In the genomic region with DNA sequence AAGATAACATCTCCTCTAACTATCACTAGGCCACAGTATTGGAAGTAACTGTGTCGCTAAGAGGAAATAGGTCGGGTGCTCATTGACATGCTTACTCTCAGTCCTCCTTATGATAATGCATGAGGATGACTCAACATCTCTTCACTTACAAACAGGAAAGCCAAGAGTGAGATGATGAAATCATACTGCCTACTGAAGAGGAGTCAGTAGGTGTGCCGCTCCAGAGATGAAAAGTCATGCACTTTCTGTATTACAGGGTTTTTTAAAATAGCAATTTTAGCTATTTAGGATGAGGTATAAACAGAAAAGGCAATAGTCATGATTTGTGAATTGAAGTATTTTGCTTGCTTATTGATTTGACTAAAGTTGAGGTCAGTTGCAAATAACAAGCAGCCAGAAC, we compare ENCODE assay signal across 23 mouse cellular contexts.
DNase-seq lines count a peak whose midpoint lies in the region; ATAC-seq and TF ChIP-seq lines count a peak whose summit lies in the region.
"Had no signal": no experiment of that assay in that cellular context is flagged by ENCODE, and none has a peak within 500 bp of the region (broad histone marks: within the 10 kb centered on the region; RNA-seq: fewer than 3 reads in every experiment).

No protein-coding gene starts in this region.

- TF ChIP-seq CTCF in CH12.LX (conservative IDR thresholded peaks at IDR 0.05 in 1 of 2, IDR thresholded peaks at IDR 0.05 in 1 of 2; ENCODE audit: low read depth in 2 of 2, low read length in 2 of 2) = no peak
- no peak for TF ChIP-seq CTCF in kidney, adult 2 months (conservative IDR thresholded peaks at IDR 0.05; ENCODE audit: insufficient read depth, insufficient read length, low read depth, low read length)

- H3K4me1 ChIP-seq in CH12.LX (ENCODE audit: control insufficient read depth in 1 of 2, insufficient read depth in 2 of 2) = peaks cover 5 to 22% of the 10 kb centered on the region in 2 experiments; a peak in 3 of 4 replicates
- no peaks in the 10 kb centered on the region; the same call in 1 of the 2 replicates for H3K4me1 ChIP-seq in kidney, adult 2 months (ENCODE audit: control insufficient read depth, insufficient read depth, low read length)
- peaks cover 6% of the 10 kb centered on the region for H3K4me1 ChIP-seq in heart, embryonic 11.5 days (ENCODE audit: control insufficient read depth, insufficient read depth, low read length)
- H3K4me1 ChIP-seq: embryonic facial prominence, embryonic 15.5 days; lung, embryonic 15.5 days; megakaryocyte, embryonic 14.5 days had no signal

- WGBS in kidney, adult 2 months = 76% methylated on average over 3 of the region's 3 CpGs
- 81% methylated on average over 3 of the region's 3 CpGs for WGBS in heart, embryonic 11.5 days (ENCODE audit: insufficient replicate concordance)

- intact Hi-C loops in left cerebral cortex, postnatal 4 days (cut with DNase I) = no loop called here

- in situ Hi-C loops in CH12.LX (cut with MboI; ENCODE audit: low pct_ligation_motif_present, low pct_unique_long_range_greater_than_20kb, low sequenced_read_pairs) = no loop called here

- DNase-seq in 416B (ENCODE audit: low read depth) (peak; percentile 51), CH12.LX (ENCODE audit: extremely low read depth) (peak; percentile 71)
- DNase-seq in kidney, adult 2 months = no peak
- DNase-seq in left cerebral cortex, postnatal 4 days = no peak
- DNase-seq: adrenal gland, adult 8-10 months; cerebellum, adult 11-12 months; cerebellum, postnatal 14 days; forebrain, postnatal 0 days; gastrocnemius, adult 2 months; heart, adult 11 months; layer of hippocampus, postnatal 36 days had no signal

- dilution Hi-C loops in CH12.LX (cut with MboI; ENCODE audit: extremely low pct_ligation_motif_present, extremely low pct_unique_long_range_greater_than_20kb, low sequenced_read_pairs) = no loop called here

- no peak overlapping the region for H3K27ac ChIP-seq in CH12.LX (ENCODE audit: insufficient read depth, low read depth)
- H3K27ac ChIP-seq in kidney, adult 2 months (ENCODE audit: insufficient read depth, low read depth, low read length) = no peak overlapping the region
- no peak overlapping the region for H3K27ac ChIP-seq in heart, embryonic 11.5 days (ENCODE audit: low read depth, low read length)
- H3K27ac ChIP-seq: embryonic facial prominence, embryonic 15.5 days; forebrain, embryonic 10.5 days; gastrocnemius, adult 2 months; heart, embryonic 15.5 days; limb, embryonic 15.5 days; lung, embryonic 15.5 days; stomach, postnatal 0 days had no signal

- TF ChIP-seq RAD21 in CH12.LX (IDR thresholded peaks at IDR 0.05; ENCODE audit: low read depth, low read length) = no peak

- H3K27me3 ChIP-seq in CH12.LX (replicated peaks) = no peaks in the 10 kb centered on the region
- no peaks in the 10 kb centered on the region for H3K27me3 ChIP-seq in kidney, adult 2 months (replicated peaks; ENCODE audit: control insufficient read depth, insufficient read depth, low read length)
- H3K27me3 ChIP-seq in heart, embryonic 11.5 days (ENCODE audit: control insufficient read depth, insufficient read depth, low read length) = no peaks in the 10 kb centered on the region
- H3K27me3 ChIP-seq: embryonic facial prominence, embryonic 15.5 days; heart, embryonic 15.5 days; limb, embryonic 15.5 days; lung, embryonic 15.5 days; megakaryocyte, embryonic 14.5 days had no signal

- no peak overlapping the region; the same call in 1 of the 2 replicates for H3K4me2 ChIP-seq in CH12.LX (ENCODE audit: insufficient read depth, low read depth, poor library complexity, severe bottlenecking)
- no peak overlapping the region for H3K4me2 ChIP-seq in heart, embryonic 11.5 days
- H3K4me2 ChIP-seq: embryonic facial prominence, embryonic 15.5 days; heart, embryonic 15.5 days; limb, embryonic 15.5 days; lung, embryonic 15.5 days had no signal

- no peak overlapping the region; the same call in 1 of the 2 replicates for H3K9ac ChIP-seq in CH12.LX (ENCODE audit: insufficient read depth, low read depth)
- H3K9ac ChIP-seq in heart, embryonic 11.5 days (ENCODE audit: low read depth, low read length) = no peak overlapping the region
- H3K9ac ChIP-seq: embryonic facial prominence, embryonic 15.5 days; forebrain, postnatal 0 days; heart, embryonic 15.5 days; limb, embryonic 15.5 days; lung, embryonic 15.5 days had no signal

- H3K79me2 ChIP-seq in CH12.LX (replicated peaks; ENCODE audit: control insufficient read depth, extremely low read depth, insufficient read depth, poor library complexity, severe bottlenecking) = no peaks in the 10 kb centered on the region

- H3K36me3 ChIP-seq in CH12.LX (replicated peaks in 1 of 2; ENCODE audit: control insufficient read depth in 1 of 2, insufficient read depth in 1 of 2, low read length in 1 of 2) = no peaks in the 10 kb centered on the region
- H3K36me3 ChIP-seq in kidney, adult 2 months (ENCODE audit: control insufficient read depth, insufficient read depth, low read length) = no peaks in the 10 kb centered on the region
- H3K36me3 ChIP-seq in heart, embryonic 11.5 days (ENCODE audit: control insufficient read depth, insufficient read depth, low read length) = no peaks in the 10 kb centered on the region
- H3K36me3 ChIP-seq: embryonic facial prominence, embryonic 15.5 days; forebrain, embryonic 10.5 days; heart, embryonic 15.5 days; limb, embryonic 15.5 days; lung, embryonic 15.5 days had no signal

- peak; percentile 62; the same call in 1 of the 2 replicates for ATAC-seq in common myeloid progenitor, adult 5-6 weeks (replicated peaks; ENCODE audit: low read depth, poor library complexity, severe bottlenecking)
- peak; percentile 88 for ATAC-seq in megakaryocyte progenitor cell, adult 5-6 weeks (replicated peaks; ENCODE audit: poor library complexity)
- no peak for ATAC-seq in heart, embryonic 11.5 days (replicated peaks; ENCODE audit: insufficient number of reproducible peaks, low FRiP score, low TSS enrichment)
- ATAC-seq: forebrain, postnatal 0 days; hindbrain, embryonic 16.5 days; intestine, postnatal 0 days had no signal

- no peak; the same call in none of the 2 replicates for TF ChIP-seq EP300 in CH12.LX (IDR thresholded peaks at IDR 0.05; ENCODE audit: low read length)

- H3K4me3 ChIP-seq in CH12.LX (replicated peaks in 1 of 3; ENCODE audit: low read depth in 2 of 3, low read length in 2 of 3, poor library complexity in 1 of 3) = no peak overlapping the region
- H3K4me3 ChIP-seq in kidney, adult 2 months (ENCODE audit: insufficient read depth, low read depth, low read length) = no peak overlapping the region
- H3K4me3 ChIP-seq in heart, embryonic 11.5 days (ENCODE audit: low read depth, low read length) = no peak overlapping the region
- H3K4me3 ChIP-seq: embryonic facial prominence, embryonic 15.5 days; forebrain, embryonic 10.5 days; gastrocnemius, adult 2 months; heart, embryonic 15.5 days; limb, embryonic 15.5 days; lung, embryonic 15.5 days; megakaryocyte, embryonic 14.5 days had no signal

- no peak for TF ChIP-seq POLR2A in CH12.LX (IDR thresholded peaks at IDR 0.05; ENCODE audit: low read depth, low read length)
- TF ChIP-seq POLR2A in kidney, adult 2 months (IDR thresholded peaks at IDR 0.05; ENCODE audit: low read depth, low read length) = no peak

- no peaks in the 10 kb centered on the region for H3K9me3 ChIP-seq in CH12.LX (replicated peaks; ENCODE audit: low read length)
- no peaks in the 10 kb centered on the region for H3K9me3 ChIP-seq in heart, embryonic 11.5 days (replicated peaks; ENCODE audit: control insufficient read depth, low read length)
- H3K9me3 ChIP-seq: embryonic facial prominence, embryonic 15.5 days; forebrain, embryonic 10.5 days; heart, embryonic 15.5 days; limb, embryonic 15.5 days; lung, embryonic 15.5 days; megakaryocyte, embryonic 14.5 days had no signal

TF ChIP-seq in CH12.LX, 34 proteins besides CTCF, POLR2A, EP300 and RAD21 (continues in another document):
- no peak for TF ChIP-seq NRF1 (IDR thresholded peaks at IDR 0.05; ENCODE audit: low read depth, low read length)
- TF ChIP-seq RCOR1 (conservative IDR thresholded peaks at IDR 0.05; ENCODE audit: low read depth, low read length) = no peak
- TF ChIP-seq TBP (conservative IDR thresholded peaks at IDR 0.05; ENCODE audit: low read depth, low read length) = no peak
- no peak for TF ChIP-seq HCFC1 (IDR thresholded peaks at IDR 0.05; ENCODE audit: low read depth, low read length)
- peak; percentile 78 for TF ChIP-seq BHLHE40 (IDR thresholded peaks at IDR 0.05; ENCODE audit: low read depth, low read length)
- no peak for TF ChIP-seq CHD2 (IDR thresholded peaks at IDR 0.05; ENCODE audit: low read length)
- TF ChIP-seq ZC3H11A (IDR thresholded peaks at IDR 0.05; ENCODE audit: low read depth, low read length) = no peak
- no peak for TF ChIP-seq CHD1 (IDR thresholded peaks at IDR 0.05; ENCODE audit: low read depth, low read length)
- peak; percentile 11; the same call in 1 of the 2 replicates for TF ChIP-seq ELF1 (IDR thresholded peaks at IDR 0.05; ENCODE audit: low read depth, low read length)
- no peak for TF ChIP-seq MAZ (IDR thresholded peaks at IDR 0.05; ENCODE audit: low read depth, low read length)
- TF ChIP-seq SMC3 (IDR thresholded peaks at IDR 0.05; ENCODE audit: low read depth, low read length) = no peak
- TF ChIP-seq IRF4 (IDR thresholded peaks at IDR 0.05; ENCODE audit: low read depth, low read length) = peak; percentile 47; the same call in 1 of the 2 replicates
- no peak for TF ChIP-seq MYC (IDR thresholded peaks at IDR 0.05; ENCODE audit: low read depth, low read length)
- TF ChIP-seq MEF2A (IDR thresholded peaks at IDR 0.05; ENCODE audit: borderline replicate concordance, low read depth, low read length) = peak; percentile 78; the same call in 1 of the 2 replicates
- peak; percentile 53; the same call in 1 of the 2 replicates for TF ChIP-seq JUN (IDR thresholded peaks at IDR 0.05; ENCODE audit: insufficient read depth, low read depth, low read length)
- no peak for TF ChIP-seq TCF12 (IDR thresholded peaks at IDR 0.05; ENCODE audit: low read depth, low read length)
- no peak for TF ChIP-seq PAX5 (IDR thresholded peaks at IDR 0.05; ENCODE audit: low read length)
- TF ChIP-seq MAFK (IDR thresholded peaks at IDR 0.05; ENCODE audit: insufficient replicate concordance, low read length) = peak; percentile 33; the same call in 1 of the 2 replicates
- no peak for TF ChIP-seq E2F4 (IDR thresholded peaks at IDR 0.05; ENCODE audit: insufficient replicate concordance, low read depth, low read length)
- TF ChIP-seq SIN3A (IDR thresholded peaks at IDR 0.05; ENCODE audit: low read length) = no peak
- TF ChIP-seq JUND (conservative IDR thresholded peaks at IDR 0.05; ENCODE audit: low read depth, low read length) = peak; percentile 70; the same call in 1 of the 2 replicates
- no peak for TF ChIP-seq ZNF384 (IDR thresholded peaks at IDR 0.05; ENCODE audit: low read depth, low read length)
- TF ChIP-seq GABPA (IDR thresholded peaks at IDR 0.05; ENCODE audit: insufficient replicate concordance, low read depth, low read length) = no peak
- TF ChIP-seq KAT2A (IDR thresholded peaks at IDR 0.05; ENCODE audit: insufficient replicate concordance, low read length) = no peak
- no peak for TF ChIP-seq MAX (IDR thresholded peaks at IDR 0.05; ENCODE audit: low read length)

Comparison
In these comparisons a context has a peak if more than half of its experiments do, and no peak if none do; other contexts are left out.
1. DNase-seq: peak in 416B (single experiment) and CH12.LX (single experiment); none in kidney, adult 2 months (single experiment) and left cerebral cortex, postnatal 4 days (single experiment).